Comparison of ENCODE assay signal across 26 mouse cellular contexts in genomic region chr5:80659530-80659929, GRCm38 (mm10).
A peak's percentile ranks its signal among the peaks of the same experiment; 100 is the strongest.
DNase-seq lines count a peak whose midpoint lies in the region; ATAC-seq and TF ChIP-seq lines count a peak whose summit lies in the region.
"Had no signal": no experiment of that assay in that cellular context is flagged by ENCODE, and none has a peak within 500 bp of the region (broad histone marks: within the 10 kb centered on the region; RNA-seq: fewer than 3 reads in every experiment).

No protein-coding gene starts in this region.

- no peaks in the 10 kb centered on the region for H3K9me3 ChIP-seq in forebrain, embryonic 15.5 days
- no peaks in the 10 kb centered on the region for H3K9me3 ChIP-seq in forebrain, embryonic 11.5 days (ENCODE audit: control insufficient read depth, low read length)
- H3K9me3 ChIP-seq in lung, embryonic 14.5 days (ENCODE audit: low read depth, low read length) = no peaks in the 10 kb centered on the region
- no peaks in the 10 kb centered on the region for H3K9me3 ChIP-seq in stomach, embryonic 14.5 days (ENCODE audit: control insufficient read depth, low read depth, low read length)
- H3K9me3 ChIP-seq: embryonic facial prominence, embryonic 12.5 days; heart, embryonic 10.5 days; megakaryocyte, embryonic 14.5 days; midbrain, embryonic 13.5 days had no signal

- peaks cover 8% of the 10 kb centered on the region for H3K4me1 ChIP-seq in forebrain, embryonic 15.5 days
- no peaks in the 10 kb centered on the region for H3K4me1 ChIP-seq in forebrain, embryonic 11.5 days (replicated peaks; ENCODE audit: control insufficient read depth, insufficient read depth, low read length)
- H3K4me1 ChIP-seq in lung, embryonic 14.5 days (ENCODE audit: insufficient read depth) = no peaks in the 10 kb centered on the region
- H3K4me1 ChIP-seq in lung, adult 2 months (ENCODE audit: control insufficient read depth, insufficient read depth, low read length) = 0 out of 2 replicates have a peak, but pooled peaks cover 2% of the 10 kb centered on the region
- H3K4me1 ChIP-seq in stomach, embryonic 14.5 days (ENCODE audit: control insufficient read depth, insufficient read depth, low read length) = no peaks in the 10 kb centered on the region
- no peaks in the 10 kb centered on the region for H3K4me1 ChIP-seq in thymus, adult 2 months (replicated peaks; ENCODE audit: control insufficient read depth, insufficient read depth, low read length)
- H3K4me1 ChIP-seq: embryonic facial prominence, embryonic 12.5 days; megakaryocyte, embryonic 14.5 days; midbrain, embryonic 13.5 days had no signal

- H3K9ac ChIP-seq in forebrain, embryonic 15.5 days (replicated peaks) = no peak overlapping the region
- H3K9ac ChIP-seq in forebrain, embryonic 11.5 days (ENCODE audit: low read length) = no peak overlapping the region
- no peak overlapping the region for H3K9ac ChIP-seq in lung, embryonic 14.5 days
- H3K9ac ChIP-seq in stomach, embryonic 14.5 days (replicated peaks; ENCODE audit: low read depth, low read length) = no peak overlapping the region
- H3K9ac ChIP-seq: embryonic facial prominence, embryonic 12.5 days; hindbrain, embryonic 14.5 days; liver, postnatal 0 days; midbrain, embryonic 13.5 days had no signal

- H3K27ac ChIP-seq in forebrain, embryonic 15.5 days (replicated peaks) = no peak overlapping the region
- H3K27ac ChIP-seq in forebrain, embryonic 11.5 days (ENCODE audit: low read depth, low read length) = no peak overlapping the region
- H3K27ac ChIP-seq in lung, embryonic 14.5 days (ENCODE audit: low read depth) = no peak overlapping the region
- peak overlapping the region; percentile 3; the same call in 1 of the 2 replicates for H3K27ac ChIP-seq in stomach, embryonic 14.5 days (ENCODE audit: low read length)
- no peak overlapping the region for H3K27ac ChIP-seq in thymus, adult 2 months (ENCODE audit: control insufficient read depth, insufficient read depth, low read length)
- H3K27ac ChIP-seq: embryonic facial prominence, embryonic 12.5 days; heart, embryonic 10.5 days; hindbrain, embryonic 14.5 days; midbrain, embryonic 13.5 days had no signal

- 0 out of 2 replicates have a peak, but pooled peaks have one; percentile 23 for ATAC-seq in forebrain, embryonic 15.5 days (replicated peaks)
- ATAC-seq in forebrain, embryonic 11.5 days (replicated peaks; ENCODE audit: low FRiP score) = no peak
- ATAC-seq in lung, embryonic 14.5 days (ENCODE audit: insufficient read depth) = peak; percentile 94
- ATAC-seq in stomach, embryonic 14.5 days (ENCODE audit: insufficient number of reproducible peaks, insufficient read depth, low FRiP score, low read depth) = no peak; the same call in 1 of the 2 replicates
- ATAC-seq: liver, postnatal 0 days; midbrain, embryonic 13.5 days had no signal

- no peaks in the 10 kb centered on the region for H3K27me3 ChIP-seq in forebrain, embryonic 15.5 days
- no peaks in the 10 kb centered on the region for H3K27me3 ChIP-seq in forebrain, embryonic 11.5 days (ENCODE audit: control insufficient read depth, insufficient read depth, low read length)
- H3K27me3 ChIP-seq in lung, embryonic 14.5 days (ENCODE audit: insufficient read depth, low read length) = no peaks in the 10 kb centered on the region
- H3K27me3 ChIP-seq in stomach, embryonic 14.5 days (ENCODE audit: control insufficient read depth, insufficient read depth, low read length) = no peaks in the 10 kb centered on the region
- H3K27me3 ChIP-seq in thymus, adult 2 months (ENCODE audit: control insufficient read depth, insufficient read depth, low read length) = no peaks in the 10 kb centered on the region
- H3K27me3 ChIP-seq: CH12.LX; embryonic facial prominence, embryonic 12.5 days; megakaryocyte, embryonic 14.5 days; midbrain, embryonic 13.5 days had no signal

- DNase-seq in forebrain, embryonic 11.5 days (ENCODE audit: low spot score) = no peak
- peak; percentile 84 for DNase-seq in lung, embryonic 14.5 days
- DNase-seq in lung, adult 2 months = no peak
- DNase-seq in brain, embryonic 14.5 days (ENCODE audit: low read depth) = peak; percentile 53
- no peak for DNase-seq in thymus, adult 2 months
- no peak for DNase-seq in testis, postnatal 14 days (ENCODE audit: low spot score)
- DNase-seq: adrenal gland, adult 2 months; cerebellum, adult 18-20 months; cerebellum, postnatal 14 days; gastrocnemius, postnatal 10 days; heart, postnatal 4 days; kidney, adult 11 months; kidney, postnatal 10 days; liver, postnatal 0 days; thymus, adult 18-20 months; thymus, postnatal 4 days had no signal

- no peaks in the 10 kb centered on the region for H3K36me3 ChIP-seq in forebrain, embryonic 15.5 days
- no peaks in the 10 kb centered on the region for H3K36me3 ChIP-seq in forebrain, embryonic 11.5 days (ENCODE audit: control insufficient read depth, insufficient read depth, low read length)
- H3K36me3 ChIP-seq in lung, embryonic 14.5 days (ENCODE audit: insufficient read depth) = no peaks in the 10 kb centered on the region
- no peaks in the 10 kb centered on the region for H3K36me3 ChIP-seq in stomach, embryonic 14.5 days (ENCODE audit: control insufficient read depth, insufficient read depth, low read length)
- no peaks in the 10 kb centered on the region for H3K36me3 ChIP-seq in thymus, adult 2 months (ENCODE audit: control insufficient read depth, insufficient read depth, low read length)
- H3K36me3 ChIP-seq: embryonic facial prominence, embryonic 12.5 days; G1E; heart, embryonic 10.5 days; midbrain, embryonic 13.5 days had no signal

- H3K4me3 ChIP-seq in forebrain, embryonic 15.5 days = no peak overlapping the region
- H3K4me3 ChIP-seq in forebrain, embryonic 11.5 days (ENCODE audit: low read depth, low read length) = no peak overlapping the region
- H3K4me3 ChIP-seq in lung, embryonic 14.5 days (ENCODE audit: low read depth, low read length) = no peak overlapping the region
- no peak overlapping the region for H3K4me3 ChIP-seq in lung, adult 2 months (replicated peaks; ENCODE audit: extremely low read depth, low read depth, low read length)
- no peak overlapping the region for H3K4me3 ChIP-seq in stomach, embryonic 14.5 days (ENCODE audit: low read depth, low read length)
- H3K4me3 ChIP-seq in thymus, adult 2 months (ENCODE audit: control insufficient read depth, insufficient read depth, low read length) = no peak overlapping the region
- H3K4me3 ChIP-seq: embryonic facial prominence, embryonic 12.5 days; heart, embryonic 10.5 days; megakaryocyte, embryonic 14.5 days; midbrain, embryonic 13.5 days had no signal

- no peak for TF ChIP-seq CTCF in lung, embryonic 14.5 days (IDR thresholded peaks at IDR 0.05; ENCODE audit: low read depth)
- TF ChIP-seq CTCF in lung, adult 2 months (IDR thresholded peaks at IDR 0.05; ENCODE audit: insufficient read depth, low read length) = no peak
- TF ChIP-seq CTCF in brain, embryonic 14.5 days (IDR thresholded peaks at IDR 0.05; ENCODE audit: borderline replicate concordance, extremely low read depth, insufficient read depth, insufficient read length) = no peak
- no peak for TF ChIP-seq CTCF in thymus, adult 2 months (IDR thresholded peaks at IDR 0.05; ENCODE audit: borderline replicate concordance, control insufficient read depth, extremely low read depth, insufficient read depth, low read length, poor library complexity)

- WGBS in forebrain, embryonic 15.5 days = 33% methylated on average over 3 of the region's 3 CpGs
- WGBS in forebrain, embryonic 11.5 days = 70% methylated on average over 3 of the region's 3 CpGs
- WGBS in lung, embryonic 14.5 days = 21% methylated on average over 3 of the region's 3 CpGs
- WGBS in lung, adult 2 months = 20% methylated on average over 3 of the region's 3 CpGs
- WGBS in stomach, embryonic 14.5 days = 26% methylated on average over 3 of the region's 3 CpGs
- 79% methylated on average over 3 of the region's 3 CpGs for WGBS in thymus, adult 2 months

- H3K4me2 ChIP-seq in forebrain, embryonic 15.5 days (replicated peaks) = no peak overlapping the region
- no peak overlapping the region for H3K4me2 ChIP-seq in forebrain, embryonic 11.5 days (ENCODE audit: low read depth, low read length, severe bottlenecking)
- H3K4me2 ChIP-seq in lung, embryonic 14.5 days = peak overlapping the region; percentile 32; the same call in 1 of the 2 replicates
- H3K4me2 ChIP-seq in stomach, embryonic 14.5 days (replicated peaks; ENCODE audit: low read depth, low read length) = no peak overlapping the region
- H3K4me2 ChIP-seq: embryonic facial prominence, embryonic 12.5 days; hindbrain, embryonic 14.5 days; liver, embryonic 11.5 days; midbrain, embryonic 13.5 days had no signal

- no peak for TF ChIP-seq POLR2A in lung, adult 2 months (IDR thresholded peaks at IDR 0.05; ENCODE audit: borderline replicate concordance, extremely low read depth, low read depth, low read length)
- TF ChIP-seq POLR2A in brain, embryonic 14.5 days (IDR thresholded peaks at IDR 0.05; ENCODE audit: borderline replicate concordance, extremely low read depth, insufficient read depth, insufficient read length, poor library complexity, severe bottlenecking) = no peak
- TF ChIP-seq POLR2A in thymus, adult 2 months (IDR thresholded peaks at IDR 0.05; ENCODE audit: control insufficient read depth, extremely low read depth, insufficient read depth, low read length, poor library complexity) = no peak

Comparison
In these comparisons a context has a peak if more than half of its experiments do, and no peak if none do; other contexts are left out.
1. ATAC-seq: peak in forebrain, embryonic 15.5 days (single experiment) and lung, embryonic 14.5 days (single experiment); none in forebrain, embryonic 11.5 days (single experiment) and stomach, embryonic 14.5 days (single experiment).
2. DNase-seq: peak in lung, embryonic 14.5 days (single experiment) and brain, embryonic 14.5 days (single experiment); none in forebrain, embryonic 11.5 days (single experiment), lung, adult 2 months (single experiment), thymus, adult 2 months (single experiment) and testis, postnatal 14 days (single experiment).